Mouse (Mus musculus) ES-CJ7 (cell line): Measurements from ENCODE around the gene Armc8.

Experiments used
- DNase-seq: peaks from one replicate; pipeline ENCODE4 v3.0.0; 2011; ENCODE audit warnings: low read depth, low spot score

Gene Armc8

DNA sequence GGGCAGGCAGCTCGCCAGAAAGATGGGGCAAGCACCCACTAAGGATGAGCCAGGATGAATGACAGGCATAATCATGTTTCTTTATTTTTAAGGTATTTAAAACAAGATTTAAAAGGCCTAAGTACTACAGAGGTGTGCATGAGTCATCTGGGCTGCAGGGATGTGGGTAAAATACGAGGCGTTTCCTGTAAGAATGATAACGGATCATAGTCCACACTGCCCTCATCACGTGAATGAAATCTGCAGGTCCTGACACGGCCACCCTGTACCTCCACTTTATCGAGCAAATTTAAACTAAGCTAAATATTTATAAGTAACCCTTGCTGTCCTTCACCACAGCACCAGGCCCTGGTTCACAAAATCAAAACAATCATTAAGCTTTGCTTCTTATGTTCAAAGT is 62.8 kb downstream of the Armc8 start:
- no peak for DNase-seq

DNA sequence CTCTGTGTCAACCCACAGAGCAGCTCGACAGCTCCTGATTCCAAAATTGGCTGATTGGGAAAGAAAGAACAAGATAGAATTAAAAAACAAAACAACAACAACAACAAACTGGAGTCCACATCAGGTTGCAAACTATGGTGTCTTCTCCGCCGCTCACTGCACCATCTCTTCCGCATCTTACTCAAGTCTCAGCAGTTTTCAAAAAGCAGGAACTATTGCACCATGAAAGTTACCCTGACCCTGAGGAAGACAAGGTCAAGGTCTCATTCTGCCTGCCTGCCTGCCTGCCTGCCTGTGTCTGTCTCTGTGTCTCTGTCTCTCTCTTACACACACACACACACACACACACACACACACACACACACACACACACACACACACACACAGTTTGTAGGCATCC is 69.4 kb downstream of the Armc8 start:
- DNase-seq, result no peak

DNA sequence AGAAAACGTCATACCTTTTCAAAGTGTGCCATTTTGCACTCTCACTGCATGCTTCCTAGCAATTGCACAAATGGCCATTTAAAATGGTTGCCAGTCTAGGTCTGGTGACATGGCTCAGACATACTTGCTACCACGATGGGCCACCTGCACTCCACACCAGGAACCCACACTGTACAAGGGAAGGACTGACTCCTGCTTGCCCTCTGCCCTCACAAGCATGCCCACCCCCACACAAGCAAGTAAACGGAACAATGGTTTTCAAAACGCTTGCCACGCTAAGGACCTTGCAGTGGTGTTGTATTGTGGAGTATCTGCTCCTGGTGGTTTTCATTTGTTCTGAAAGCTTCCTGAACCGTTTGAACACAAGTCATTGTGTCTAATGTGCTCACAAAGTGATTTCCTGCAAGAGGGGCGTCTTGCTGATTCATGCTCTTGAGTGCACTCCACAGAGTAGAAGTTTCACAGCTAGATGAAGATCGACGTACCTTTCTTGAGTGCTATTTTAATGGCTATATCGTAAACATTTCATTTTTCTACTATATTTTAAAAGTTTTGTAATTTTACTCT is 76.0 kb downstream of the Armc8 start:
- no peak for DNase-seq

DNA sequence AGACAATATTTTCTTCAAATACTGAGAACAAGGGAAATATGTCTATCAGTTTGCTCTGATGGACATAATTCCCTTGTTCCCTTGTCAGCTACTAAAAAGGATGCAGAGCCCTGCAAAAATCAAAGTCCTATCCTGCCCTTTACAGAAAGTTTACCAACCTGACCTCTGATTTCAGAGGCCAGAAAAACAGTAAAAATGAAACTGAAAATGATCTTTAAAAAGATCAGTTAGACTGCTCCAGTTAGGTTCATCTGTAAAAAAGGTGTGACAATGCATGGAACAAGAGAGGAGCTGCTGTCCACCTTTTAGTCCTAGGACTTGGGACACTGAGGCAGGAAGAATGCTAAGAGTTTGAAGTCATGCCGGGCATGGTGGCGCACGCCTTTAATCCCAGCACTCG is 77.6 kb downstream of the Armc8 start:
- DNase-seq, result no peak

DNA sequence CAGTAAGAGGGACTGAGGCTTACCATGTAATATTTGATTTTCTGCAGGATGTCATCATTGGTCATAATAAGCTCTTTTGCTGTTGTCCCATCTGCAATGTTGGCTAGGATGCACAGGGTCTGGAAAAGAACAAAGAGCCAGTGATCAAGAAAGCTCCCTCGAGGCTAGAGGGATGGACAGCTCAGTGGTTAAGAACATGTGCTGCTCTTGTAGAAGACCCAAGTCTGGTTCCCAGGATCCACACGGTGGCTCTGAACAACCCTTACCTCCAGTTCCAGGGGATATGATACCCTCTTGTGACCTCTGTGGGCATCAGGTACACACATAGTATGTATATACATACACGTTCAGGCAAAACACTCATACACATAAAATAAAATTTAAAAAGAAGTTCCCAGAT is 80.9 kb downstream of the Armc8 start:
- no peak for DNase-seq

DNA sequence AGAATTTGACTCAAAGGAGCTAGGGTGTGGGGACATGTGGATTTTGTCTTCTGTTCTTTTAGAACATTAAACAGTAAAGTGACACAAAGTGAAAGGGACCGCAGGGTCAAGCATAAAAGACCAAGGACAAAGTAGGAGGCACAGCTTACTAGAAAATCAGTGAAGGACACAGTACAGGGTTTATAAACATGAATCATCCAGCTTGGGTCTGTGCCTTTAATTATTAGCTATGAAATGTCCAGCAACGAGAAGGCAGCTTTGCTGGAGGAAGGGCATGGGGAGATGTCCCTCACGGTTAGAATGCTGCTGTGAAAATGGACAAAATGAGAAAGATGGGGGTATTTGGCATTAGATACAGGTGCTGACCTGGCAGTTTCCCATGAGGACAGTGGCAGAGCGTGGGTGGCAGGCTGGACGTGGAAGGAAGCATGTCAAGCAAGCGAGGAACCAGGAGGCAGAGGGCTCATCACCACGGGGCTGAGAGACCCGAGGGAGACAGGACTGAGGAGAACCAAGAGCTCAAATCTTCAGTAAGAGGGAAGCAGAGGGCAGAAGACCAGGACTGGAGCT is 81.5 kb downstream of the Armc8 start:
- DNase-seq, result no peak

DNA sequence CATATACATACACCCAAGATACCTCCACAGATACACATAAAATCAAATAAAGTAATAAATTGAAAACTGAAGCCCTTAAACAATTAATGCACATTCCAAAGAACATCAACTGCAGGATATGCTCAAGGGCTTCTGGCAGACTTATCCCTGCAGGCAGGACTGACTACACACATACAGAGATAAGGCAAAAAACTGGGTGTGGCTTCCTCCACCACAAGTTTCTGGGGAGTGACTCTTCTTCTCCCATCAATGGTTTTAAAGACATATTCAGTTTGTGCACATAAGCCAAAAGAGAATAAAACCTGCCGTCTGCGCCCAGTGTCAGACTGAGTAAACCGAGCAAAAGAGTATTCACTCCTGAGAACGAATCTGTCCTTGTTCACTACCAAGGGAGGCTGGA is 83.6 kb downstream of the Armc8 start:
- DNase-seq, result no peak

DNA sequence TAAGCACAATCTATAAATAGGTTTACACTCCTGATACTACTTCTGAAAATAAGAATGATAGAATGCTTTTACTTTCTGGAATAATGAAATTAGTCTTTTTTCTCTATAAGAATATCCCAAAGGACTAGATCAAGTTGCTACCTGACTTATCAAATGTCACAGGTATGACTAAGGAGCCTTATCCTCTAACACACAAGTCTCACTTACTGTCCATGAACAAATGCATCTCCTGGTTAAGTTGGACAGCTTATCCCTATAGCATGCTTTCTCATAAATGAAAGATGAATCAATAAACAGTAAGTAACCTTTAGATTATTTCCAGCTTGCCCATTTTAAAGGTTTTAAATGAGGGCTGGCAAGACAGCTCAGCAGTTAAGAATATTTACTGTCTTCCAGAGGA is 84.1 kb downstream of the Armc8 start:
- no peak for DNase-seq

DNA sequence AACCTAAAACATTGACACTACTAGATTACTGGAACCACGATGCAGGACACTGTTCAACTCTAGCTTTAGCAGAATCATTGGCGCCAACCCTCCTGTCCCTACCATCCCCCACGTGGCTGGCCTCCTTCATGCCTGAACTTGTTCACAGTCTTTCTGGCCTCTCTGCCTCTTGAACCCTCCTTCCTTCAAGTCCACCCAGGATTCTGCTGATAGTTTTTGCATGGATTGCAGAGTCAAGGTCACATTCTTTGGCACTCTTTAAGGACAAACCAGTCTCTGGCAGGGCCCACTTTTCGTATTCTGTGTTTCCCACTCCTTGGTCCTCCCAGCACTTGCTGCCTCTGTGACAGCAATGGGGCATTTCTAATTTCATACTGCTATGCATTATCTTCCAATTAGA is 85.5 kb downstream of the Armc8 start:
- DNase-seq, result peak; percentile 30

DNA sequence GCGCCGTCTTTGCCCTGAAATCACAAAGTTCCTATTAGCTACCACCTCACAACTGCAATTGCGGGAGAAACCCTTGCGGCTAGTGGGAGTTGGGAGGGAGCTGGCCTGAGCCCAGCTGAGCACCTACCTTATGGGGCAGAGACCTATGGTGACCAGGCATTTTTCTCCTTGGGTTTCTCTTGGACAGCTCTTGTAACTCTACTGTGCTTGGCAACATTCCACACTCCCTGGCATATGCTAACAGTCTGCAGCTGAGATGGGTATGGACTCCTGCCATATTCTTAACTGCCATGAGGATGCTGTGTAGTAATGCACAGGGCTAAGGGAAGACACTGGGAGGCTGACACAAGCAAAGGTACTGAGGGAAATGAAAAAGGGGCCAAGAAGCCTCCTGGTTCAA is 87.9 kb downstream of the Armc8 start:
- DNase-seq, result no peak

DNA sequence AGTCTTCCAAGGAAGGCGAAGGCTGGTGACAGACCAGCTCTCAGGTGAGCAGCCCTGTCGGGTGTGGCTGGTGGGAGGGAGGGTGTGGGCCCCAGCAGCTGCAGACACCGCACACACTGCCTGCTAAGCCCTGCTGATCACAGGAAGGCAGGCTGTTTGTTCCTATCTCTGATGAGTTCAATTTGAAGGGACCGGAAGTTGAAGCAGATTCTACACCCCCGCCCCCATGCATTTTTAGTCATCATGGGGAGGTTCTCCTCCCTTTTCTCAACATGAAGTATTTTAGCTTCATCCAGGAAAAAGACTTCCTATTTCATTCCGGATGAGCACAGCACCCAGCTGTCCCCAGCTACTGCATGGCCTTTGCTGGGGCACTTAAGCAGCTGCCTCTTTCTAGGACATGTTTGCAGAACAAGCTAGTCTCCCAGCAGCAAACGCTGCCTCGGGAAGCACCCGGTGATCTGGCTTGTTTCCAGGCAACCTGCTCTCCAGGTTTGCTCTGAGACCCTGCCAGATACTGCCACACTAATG is 89.5 kb downstream of the Armc8 start:
- DNase-seq, result no peak

DNA sequence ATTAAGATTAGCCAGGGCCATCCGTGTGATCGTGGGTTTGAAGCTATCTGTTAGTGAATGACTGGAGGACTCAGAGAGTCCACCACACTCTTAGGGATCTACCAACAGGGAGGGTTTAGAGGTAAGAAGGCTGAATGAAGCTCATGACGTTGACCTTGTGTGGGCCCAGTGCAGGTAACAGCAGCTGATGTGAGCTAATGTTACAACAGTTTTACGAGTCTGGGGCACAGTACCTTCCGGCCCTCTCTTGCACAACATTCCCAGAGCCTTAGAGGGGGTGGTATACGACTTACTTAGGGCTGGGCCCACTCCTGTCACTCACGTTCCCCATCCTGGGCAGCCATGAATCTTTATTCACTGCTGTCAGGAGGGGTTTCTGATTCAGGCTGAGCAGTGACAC is 97.4 kb downstream of the Armc8 start:
- DNase-seq, result no peak

DNA sequence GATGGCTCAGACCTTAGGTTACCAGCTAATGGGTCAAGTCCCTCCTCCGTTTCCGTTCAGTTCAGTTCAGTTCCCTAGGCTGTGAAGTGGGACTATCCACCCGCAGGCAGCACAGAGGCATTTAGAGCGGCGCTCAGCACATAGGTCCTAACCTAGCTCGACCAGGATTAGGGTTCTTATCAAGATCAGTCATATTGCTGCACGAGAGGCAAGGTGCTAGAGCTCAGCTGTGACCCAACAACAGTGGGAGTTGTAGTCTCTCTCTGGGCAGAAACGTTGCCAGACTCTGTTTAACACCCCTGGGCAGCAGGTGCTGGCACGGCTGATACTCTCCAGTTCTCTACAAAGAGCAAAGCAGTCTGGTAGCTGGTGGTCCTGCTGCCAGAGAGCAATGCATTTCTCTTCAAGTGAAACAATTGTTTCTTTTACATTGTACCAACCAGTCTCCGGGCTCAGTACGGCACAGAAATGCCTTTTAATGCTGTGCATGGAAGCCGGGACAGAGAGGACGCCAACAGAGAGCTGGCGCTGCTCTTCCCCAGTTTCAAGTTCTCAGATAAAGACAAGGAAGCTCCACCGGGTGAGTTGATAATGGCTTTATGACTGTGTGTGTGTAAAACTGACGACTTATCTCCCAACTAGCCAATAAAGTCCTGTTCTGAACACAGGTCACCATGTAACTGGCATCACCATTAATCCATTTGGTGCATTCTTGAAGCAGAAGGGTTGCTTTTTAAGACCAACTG is 98.2 kb downstream of the Armc8 start:
- DNase-seq, result no peak

DNA sequence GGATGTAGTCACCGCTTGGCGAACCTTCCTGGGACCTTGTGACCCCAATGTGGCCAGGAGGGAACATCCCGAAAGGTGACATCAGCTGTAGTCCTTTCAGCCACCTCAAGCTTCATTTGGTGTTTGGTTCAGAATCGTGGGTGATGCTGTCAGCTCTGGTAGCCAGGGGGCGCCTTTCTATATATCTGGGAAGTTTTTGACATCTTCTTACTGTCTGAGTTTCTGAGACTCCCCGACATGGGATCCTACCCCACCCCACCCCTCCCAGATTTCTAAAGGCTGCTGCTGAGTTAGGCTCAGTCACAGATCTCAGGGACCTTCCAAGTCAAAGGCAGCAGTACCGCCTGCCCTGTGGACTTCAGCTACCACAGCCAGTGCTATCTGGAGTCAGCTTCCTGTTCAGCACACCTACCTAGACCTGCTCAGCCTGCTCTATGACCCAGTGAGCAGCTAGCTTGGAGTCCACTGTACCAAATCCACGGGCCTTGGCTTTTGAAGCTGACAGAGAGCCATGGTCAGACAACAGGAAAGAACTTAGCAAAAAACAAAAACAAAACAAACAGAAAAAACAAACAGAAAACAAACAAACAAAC is 98.9 kb downstream of the Armc8 start:
- peak; percentile 37 for DNase-seq

DNA sequence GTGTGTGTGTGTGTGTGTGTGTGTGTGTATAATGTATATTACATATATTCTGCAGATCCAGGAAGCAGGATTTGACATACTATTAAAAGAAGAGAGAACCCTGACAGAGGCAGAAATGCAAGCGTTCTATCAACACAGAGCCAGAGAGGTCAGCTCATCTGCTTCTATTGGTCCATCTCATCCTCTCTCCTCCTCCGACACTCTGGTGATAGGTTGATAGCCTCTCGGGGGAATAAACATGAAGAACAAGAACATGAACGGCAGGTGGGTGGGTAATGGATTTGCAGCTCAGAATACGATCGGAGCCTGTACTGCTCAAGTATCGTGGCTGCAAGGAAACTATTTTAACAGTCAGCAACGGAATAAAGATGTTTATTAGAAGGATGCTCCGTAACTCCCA is 100.1 kb downstream of the Armc8 start:
- DNase-seq, result no peak

DNA sequence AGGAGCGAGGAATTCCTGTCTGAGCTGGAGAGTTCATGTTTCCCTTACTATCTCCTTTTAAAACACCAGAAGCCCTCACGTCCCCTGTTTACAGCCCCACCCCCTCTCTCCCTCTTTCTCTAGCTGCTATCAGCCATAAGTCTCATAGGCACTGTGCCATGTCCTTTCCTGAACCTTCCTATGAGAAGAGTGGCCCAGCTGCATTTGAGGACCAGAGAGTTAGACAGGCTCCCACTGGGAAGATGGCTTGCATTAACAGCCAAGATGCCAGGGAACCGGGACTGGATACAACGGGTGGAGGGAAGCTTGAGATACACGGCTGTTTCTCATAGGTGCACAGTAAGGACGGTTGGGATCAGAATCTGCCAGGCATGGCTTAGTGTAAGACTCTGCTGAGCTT is 103.8 kb downstream of the Armc8 start:
- no peak for DNase-seq

DNA sequence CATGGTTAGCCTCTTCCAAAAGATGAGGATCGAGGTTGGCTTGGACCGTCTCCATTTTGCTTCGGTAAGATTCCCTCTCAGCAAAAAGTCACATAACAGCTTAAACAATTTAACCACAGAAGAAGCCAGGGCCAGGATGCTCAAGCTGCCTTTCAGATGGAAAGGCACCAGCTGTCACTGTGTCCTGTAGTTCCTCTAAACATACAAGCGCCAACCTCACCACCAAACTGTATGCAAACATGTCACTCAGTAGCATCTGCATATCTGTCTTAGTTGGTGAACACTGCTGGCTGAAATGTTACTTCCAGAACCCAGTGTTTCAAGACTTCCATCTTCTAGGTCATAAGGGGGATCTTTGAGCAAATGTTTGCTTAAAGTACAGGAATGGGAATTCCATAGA is 109.0 kb downstream of the Armc8 start:
- DNase-seq, result no peak

DNA sequence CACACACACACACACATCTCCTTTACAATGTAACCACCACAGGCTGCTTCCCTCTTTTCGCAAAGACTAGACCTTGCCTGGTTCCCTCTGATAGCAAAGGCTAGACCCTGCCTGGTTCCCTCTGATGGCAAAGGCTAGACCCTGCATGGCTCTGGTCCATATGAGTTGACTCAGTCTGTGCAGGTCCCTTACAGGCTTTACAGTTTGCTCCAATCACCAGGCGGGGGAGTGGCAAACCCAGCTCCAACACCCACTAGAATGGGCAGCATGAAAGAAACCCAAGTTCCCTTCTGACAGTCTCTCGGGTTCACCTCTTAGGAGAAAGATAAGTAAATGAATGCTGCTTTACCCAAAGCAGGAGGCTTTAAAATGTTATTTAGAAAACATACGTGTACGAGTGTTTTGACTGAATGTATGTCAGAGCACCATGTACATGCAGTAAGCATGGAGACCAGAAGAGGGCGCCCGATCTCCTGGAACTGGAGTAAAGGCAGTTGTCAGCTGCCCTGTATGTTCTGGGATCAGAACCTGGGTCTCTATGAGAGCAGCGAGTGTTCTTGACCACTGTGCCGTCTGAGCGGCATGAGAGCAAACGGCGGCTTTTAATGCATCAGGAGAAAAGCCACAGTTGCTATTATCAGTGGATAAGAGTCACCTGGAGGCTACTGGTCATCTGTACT is 110.0 kb downstream of the Armc8 start:
- peak; percentile 81 for DNase-seq

DNA sequence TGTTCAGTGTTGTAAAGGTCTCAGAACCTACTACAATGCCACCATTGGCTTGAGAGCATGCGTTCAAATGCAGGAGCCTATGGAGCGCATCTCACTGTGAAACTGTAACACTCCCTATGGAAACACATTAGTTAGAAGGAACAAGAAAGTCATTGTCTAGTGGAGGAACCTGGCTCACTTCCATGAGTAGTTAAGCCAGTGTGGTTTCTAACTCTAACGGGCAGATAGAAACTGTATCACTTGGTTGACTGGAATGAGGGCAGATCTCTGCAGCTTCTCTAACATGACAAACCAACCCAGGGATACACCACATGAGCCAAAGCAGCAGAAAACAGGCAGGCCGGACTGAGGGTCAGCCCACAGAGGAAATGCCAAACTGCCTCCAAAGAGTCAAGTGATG is 114.5 kb downstream of the Armc8 start:
- DNase-seq, result no peak

DNA sequence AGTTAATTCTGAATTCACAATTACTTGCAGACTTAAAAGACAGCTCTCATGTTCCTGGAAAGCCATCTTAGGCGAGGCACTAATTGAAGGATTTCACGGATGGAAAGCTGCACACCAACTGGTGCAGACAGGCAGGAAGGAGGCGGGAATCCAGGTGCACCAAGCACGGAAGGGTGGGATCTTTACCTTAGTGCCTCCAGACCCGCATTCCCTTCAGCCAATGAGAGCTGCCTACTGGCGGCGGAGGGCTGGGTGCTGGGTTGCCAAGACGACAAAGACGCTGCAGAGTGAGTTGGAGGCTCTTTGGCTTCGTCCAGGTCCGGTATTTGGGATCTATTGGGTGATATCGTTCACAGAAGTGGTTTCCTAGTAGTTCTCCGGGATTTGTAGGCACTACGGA is 117.5 kb downstream of the Armc8 start, which contains the start of gene Nme9:
Gene Nme9, plus strand, starts transcription at position 315 of the 400 bp plus-strand sequence.
- DNase-seq, result peak; percentile 77

DNA sequence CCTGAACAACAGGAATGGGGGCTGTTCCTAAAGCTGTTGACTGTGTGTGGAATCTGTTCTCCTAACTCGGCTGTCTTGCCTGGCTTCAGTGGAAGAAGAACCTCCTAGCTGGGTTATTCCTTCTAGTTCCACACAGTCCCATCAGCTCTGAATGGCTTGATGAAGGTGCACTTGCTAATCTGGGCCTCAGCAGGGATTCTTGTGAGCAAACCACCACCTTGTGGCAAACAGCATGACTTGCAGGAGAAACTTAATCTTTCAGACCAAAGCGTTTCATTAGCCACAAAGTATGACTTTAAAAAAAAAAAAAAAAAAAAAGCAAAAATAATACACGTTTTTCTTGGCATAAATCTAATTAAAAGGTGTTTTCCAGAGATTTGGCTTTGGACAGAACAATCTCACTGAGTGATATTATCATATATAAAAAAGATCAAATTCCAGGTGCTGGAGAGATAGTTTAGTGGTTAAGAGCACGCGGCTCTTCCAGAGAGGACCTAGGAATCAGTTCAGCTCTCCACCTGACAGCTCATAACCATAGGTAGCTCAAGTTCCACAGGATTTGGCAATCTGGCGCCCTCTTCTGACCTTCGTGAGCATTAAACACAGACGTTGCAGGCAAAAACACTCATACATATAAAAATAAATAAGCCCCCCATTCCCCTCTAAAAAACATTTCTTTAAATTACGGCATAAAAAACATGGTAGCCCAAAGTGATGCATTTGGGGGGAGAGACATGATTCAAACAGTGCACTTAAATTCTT is 118.6 kb downstream of the Armc8 start:
- peak; percentile 86 for DNase-seq
